Mouse (Mus musculus): ENCODE data around the gene Golga1.

Gene Golga1

DNA sequence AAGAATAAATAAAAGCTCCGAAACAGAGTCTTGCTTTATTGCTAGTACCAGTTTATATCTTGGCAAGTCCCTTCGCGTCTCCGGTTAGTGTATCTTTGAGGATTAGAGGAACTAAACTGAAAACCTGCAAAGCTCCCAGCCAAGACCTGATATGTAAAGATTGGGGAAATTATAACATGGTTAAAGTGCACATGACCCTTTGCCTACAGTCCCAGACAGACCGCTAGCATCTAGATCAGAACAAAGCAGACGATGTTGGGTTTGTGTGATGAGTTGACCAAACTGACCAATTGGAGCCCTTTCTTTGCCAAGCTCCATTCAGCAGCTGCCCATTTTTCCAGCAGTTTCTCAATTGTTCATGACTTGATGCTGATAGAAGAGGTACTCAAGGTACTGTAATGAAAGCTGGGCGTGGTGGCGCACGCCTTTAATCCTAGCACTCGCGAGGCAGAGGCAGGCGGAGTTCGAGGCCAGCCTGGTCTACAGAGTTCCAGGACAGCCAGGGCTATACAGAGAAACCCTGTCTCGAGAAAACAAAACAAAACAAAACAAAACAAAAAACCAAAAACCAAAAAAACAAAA, 59.1 kb downstream of the Golga1 start:
- DNase-seq, result no peak

DNA sequence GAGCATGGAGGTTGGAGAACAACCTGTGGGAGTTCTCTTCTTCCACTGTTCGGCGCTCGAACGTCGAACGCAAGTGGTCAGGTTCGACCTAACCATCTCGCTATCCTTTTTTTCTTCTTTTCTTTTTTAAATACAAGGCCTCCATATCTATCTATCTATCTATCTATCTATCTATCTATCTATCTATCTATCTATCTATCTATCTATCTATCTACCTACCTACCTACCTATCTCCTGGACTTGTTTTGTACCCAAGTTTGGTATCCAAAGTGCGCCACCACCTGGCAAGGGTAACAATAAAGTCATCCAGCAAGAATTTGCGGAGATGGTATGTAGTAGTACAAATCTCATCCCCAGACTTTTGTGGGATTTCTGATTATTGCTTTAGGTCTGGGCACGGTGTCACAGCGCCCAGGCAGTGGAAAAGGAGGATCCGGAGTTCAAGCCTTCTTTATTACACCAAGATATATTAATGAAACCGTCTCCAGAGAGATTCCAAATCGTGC, 59.7 kb downstream of the Golga1 start, which contains the start of gene Rpl35:
TSS of gene Rpl35 (minus strand) at position 51 of the 506 bp plus-strand sequence.
- DNase-seq, result peak; percentile 62 to 83

DNA sequence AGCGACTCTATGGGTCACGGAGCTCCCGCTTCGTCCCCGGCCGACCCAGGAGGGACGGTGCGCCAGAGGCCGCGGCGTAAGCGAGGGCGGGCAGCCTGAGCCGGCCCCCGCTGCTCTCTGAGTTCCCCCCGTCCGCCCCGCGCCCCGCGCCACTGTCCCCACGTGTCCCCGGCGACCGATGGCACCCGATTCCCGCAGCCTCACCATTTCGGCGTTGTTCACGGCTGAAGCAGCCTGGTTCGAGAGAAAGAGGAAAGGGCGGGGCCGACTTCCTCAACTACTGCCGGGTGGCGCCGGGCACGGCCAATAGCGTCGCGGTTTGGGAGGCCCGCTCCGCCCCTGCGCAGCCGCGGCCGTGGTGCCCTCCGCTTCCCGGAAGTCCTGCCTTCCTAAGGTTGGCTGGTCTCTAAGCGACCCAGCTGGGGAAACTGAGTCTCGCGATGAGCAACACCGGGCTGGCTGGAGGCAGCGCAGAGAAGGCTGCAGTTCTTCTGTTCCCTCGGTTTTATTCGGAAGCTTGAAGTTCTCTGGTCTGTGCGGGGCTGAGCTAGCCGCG, 60.4 kb downstream of the Golga1 start, which contains the start of gene Arpc5l:
TSS of gene Arpc5l (plus strand) at position 469 of the 556 bp plus-strand sequence.
- DNase-seq, result peak; percentile 95 to 96

DNA sequence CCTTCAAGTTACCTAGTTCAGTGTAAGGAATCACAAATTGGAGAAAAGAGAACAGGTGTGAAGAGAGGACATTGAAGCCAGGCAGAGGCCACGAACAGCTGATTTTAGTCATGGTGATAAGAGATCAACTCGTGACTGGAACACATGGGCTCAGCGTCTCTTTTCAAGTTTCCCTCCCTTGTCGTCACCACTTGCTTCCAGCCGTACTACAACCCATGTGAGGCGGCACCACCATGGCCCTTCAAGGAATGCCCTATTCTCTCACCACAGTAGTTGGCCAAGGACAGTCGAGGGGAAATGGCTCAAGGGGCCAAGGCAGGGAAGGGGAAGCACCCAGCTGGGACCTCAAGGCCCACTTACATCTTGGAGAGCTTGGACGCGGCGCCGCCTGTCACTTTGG, 61.0 kb downstream of the Golga1 start:
- peak in 1 of 2 experiments; percentile 25 for DNase-seq

DNA sequence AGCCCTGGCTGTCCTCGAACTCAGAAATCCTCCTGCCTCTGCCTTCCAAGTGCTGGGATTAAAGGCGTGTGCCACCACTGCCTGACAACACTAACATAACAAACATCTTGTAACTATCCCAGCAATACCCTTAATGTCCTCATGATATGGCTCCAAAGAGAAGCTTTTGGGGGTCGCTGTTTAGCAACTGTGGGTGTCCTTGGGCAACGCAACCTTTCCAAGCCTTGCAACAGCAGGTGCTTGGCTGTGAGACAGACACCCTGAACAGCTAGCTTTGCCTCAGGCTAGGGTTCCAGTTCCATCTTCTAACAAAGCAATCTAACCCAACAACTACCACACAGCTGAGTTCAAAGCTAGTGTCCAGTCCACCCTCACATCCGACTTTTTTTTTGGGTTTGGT, 61.8 kb downstream of the Golga1 start:
- no peak for DNase-seq

DNA sequence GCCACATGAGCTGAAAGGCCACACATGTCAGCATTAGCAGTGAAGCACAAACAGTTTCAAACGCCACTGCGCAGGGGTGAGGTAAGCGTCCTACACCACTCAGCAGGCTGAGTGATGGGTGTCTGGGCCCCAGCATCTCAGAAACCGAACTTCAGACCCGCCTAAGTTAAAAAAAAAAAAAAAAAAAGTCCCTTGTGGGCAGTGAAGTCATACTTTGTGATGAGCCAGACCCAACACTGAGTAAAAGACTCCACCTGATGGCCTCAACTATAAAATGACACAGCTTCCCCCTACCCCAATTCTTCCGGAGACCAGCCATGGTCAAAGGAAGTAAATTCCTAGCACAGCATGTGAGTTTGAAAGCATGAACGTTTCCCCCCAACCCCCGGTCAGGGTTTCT, 62.2 kb downstream of the Golga1 start:
- DNase-seq, result no peak

DNA sequence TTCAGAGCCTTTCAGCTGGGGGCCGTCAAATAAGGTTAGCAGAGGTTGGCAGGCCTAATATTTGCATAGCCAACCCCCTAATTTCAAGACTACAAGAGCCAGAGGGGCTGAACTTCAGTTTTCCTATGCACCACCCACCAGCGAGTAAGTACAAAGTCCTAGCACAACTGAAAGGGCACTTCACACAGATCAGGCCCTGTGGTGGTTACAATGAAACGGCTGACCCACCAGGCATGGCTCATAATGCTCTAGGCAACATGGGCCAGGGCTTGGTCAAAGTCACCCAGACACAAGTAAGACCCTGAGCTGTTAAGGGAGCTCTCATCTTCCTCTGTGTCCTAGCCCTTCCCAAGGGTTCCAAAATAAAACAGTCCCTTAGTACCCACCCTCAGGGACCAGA, 63.5 kb downstream of the Golga1 start:
- DNase-seq, result peak; percentile 46 to 50

DNA sequence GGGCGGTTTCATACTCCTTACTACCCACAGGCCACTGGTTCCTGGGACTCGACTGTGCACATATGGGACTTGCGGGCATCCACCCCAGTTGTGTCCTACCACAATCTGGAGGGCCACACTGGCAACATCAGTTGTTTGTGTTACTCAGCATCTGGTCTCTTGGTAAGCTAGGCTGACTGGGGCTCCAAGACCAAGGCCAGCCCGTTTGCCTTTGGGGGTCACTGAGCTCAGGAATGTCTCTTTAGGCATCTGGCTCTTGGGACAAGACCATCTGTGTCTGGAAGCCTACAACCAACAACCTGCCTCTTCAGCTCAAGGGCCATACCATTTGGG, 64.8 kb downstream of the Golga1 start:
- no peak for DNase-seq

DNA sequence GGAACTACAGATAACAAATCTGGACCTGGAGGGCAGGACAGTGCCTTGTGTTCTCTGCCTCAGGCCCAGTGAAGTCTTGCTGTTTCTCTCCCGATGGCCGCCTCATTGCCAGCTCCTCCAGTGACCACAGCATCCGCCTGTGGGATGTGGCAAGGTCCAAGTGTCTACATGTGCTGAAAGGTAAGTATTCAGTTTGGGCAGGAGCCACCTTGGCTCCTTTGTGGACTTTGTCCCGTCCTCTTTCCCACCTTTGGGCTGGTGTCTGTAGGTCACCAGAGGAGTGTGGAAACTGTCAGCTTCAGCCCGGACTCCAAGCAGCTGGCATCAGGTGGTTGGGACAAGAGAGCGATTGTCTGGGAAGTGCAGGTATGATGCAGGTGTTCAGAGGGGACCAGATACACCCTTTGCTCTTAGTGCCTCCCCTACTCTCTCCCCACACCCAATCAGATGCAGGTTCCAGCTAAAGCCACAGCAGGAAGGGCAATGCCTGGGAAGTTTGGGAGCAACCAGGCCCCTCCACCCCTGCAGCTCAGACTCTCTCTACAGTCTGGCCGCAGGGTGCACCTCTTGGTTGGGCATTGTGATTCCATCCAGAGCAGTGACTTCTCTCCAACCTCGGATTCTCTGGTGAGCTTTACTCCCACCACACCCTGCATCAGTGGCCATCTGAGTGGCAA, 65.3 kb downstream of the Golga1 start:
- DNase-seq, result peak; percentile 57

DNA sequence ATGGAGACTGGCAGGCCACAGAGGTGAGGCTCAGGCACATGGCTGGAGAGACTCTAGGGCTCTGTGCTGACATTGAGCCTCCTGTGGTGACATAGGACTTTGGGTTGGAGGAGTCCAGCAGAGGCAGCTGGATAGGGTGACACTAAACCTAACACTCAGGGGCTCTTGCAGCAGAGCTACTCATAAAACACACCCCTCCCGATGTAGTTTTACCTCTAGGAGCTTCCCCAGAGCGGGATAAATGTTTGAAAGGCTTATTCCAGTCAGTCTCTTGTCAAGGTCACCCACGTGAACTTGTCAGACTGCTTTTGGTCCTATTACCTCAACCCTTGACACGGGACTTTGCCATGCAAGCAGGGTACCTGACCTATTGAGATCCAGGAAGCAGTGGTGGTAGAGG, 66.0 kb downstream of the Golga1 start:
- no peak for DNase-seq

DNA sequence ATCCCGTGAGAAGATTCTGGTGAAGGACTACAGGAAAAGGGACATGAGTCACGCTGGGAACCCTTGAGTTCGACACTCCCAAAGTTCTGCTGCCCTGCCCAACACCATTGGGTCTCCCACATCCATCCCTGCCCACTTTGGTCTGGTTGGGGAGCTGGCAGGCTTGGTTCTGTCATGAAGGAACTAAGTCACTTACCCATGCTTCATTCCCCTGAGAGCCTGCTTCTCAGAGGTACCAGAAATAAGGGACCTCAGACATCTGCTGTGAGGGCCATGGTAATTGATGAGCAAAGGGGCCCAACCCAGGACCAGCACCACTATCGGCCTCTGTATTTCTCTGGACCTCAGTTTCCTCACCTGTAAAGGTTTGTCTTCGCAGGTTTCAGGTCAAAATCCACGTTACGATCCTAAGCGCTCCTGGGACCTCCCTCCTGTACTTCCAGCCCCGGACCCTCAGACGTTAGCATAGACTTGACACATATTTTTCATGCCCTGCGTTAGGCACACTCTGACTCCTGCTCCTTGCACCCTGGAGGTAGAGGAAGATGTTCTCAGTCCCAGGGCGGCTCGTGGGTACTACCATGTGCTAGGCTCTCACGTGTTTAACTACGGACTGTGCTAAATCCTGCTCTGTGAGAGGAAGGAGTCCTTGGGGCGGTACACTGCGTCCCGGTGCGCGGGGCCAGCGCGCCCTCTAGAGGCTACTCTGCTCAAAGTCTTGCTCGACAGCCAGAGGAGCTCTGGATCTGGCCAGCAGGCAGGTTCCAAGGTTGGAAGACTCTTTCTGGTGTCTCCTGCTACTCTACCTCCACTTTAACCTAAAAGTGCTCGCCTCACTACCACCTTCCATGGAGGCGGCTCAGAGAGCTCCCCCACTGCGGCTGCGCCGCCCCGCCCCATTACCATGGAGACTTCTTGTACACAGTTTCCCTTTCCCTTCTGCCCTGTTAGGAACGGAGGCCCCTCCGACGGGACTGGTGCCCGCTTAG, 67.7 kb downstream of the Golga1 start, which contains the start of gene Wdr38:
TSS of gene Wdr38 (plus strand) at position 91 of the 989 bp plus-strand sequence.
- DNase-seq, result peak; percentile 89 to 93

DNA sequence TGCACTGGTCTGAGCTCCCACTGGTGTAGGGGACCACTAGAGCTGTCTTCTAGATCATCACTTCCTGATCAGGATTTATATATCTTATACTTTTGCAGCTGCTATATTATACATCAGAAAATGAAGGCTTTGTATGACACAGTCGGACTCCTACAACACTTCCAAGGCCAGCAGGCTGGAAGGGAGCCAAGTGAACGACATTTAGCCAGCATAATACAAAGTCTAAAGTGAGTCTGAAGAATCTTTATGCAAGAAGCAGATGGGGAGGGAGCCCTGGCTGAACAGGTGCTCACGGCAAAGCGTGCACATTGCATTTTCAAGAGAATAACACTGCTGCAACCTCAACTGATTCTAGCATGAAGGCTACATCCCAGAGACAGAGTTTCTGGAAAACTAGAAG, 72.9 kb downstream of the Golga1 start:
- DNase-seq, result peak; percentile 51 to 57

DNA sequence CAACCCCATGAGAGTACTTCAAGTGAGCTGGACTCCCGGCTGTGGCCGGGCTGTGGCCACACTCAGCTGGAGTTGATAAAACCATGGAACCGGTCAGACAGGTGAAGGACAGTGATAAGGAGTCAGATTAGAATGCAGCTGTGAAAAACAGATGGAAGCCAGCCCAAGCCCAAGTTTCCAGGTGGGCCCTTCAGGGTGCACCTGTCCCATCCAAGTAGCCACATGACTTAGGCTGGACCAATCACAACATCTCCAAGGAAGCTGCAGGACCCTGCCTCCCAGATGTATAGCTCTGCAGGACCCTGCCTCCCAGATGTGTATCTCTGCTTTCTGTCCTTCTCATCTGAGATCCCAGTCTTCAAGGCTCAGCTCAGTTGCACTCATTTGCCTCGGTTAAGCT, 73.3 kb downstream of the Golga1 start:
- DNase-seq, result no peak

DNA sequence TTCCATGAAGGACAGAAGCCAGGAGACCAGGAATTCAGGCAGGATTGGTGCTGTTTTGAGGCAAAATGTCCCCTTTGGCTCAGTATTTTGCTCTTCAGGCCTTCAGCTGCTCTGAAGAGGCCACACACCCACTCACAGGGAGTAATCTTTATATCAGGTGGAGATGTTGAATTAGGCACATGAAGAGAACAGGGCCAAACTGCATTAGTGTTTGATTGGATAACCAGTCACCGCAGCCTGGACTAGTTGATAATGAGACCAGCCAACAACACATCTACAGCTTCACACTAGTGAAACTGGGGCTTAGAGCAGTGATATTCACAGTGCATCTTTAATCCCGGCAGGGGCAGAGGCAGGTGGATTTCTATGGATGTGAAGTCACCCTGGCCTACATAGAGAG, 76.4 kb downstream of the Golga1 start:
- no peak for DNase-seq

DNA sequence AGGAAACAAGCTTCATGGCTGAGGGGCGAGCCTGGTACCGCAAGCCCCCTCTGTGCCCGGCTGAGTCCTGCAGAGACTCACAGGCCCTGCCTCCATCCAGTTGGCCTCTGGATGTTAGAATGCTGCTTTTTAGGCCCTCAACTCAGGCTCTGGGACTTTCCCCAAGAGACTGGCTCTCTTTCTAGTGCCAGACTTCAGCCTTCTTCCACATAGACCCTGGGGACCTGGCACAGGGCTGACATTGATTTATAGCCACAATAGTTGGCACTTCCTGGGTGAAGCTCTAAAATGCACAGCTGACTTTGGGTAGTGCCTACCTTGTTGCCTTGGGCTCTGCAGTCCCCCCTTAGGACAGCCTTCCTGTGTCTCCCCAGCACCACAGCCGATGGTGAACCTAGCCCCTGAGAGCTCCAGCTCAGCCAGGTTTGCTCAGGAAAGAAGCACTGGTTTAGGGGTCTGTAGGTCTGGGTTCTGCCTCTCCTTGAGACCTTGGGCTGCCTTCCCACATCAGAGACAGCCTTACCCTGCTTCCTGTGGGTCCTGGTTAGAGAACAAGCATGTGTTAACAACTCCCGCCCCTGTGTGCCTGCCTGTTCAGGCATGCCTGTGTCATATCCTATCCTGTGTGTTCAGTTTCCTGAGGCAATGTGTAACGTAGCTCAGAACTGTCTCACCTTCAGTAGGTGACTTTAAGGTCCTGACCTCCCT, 77.4 kb downstream of the Golga1 start:
- no peak for DNase-seq

DNA sequence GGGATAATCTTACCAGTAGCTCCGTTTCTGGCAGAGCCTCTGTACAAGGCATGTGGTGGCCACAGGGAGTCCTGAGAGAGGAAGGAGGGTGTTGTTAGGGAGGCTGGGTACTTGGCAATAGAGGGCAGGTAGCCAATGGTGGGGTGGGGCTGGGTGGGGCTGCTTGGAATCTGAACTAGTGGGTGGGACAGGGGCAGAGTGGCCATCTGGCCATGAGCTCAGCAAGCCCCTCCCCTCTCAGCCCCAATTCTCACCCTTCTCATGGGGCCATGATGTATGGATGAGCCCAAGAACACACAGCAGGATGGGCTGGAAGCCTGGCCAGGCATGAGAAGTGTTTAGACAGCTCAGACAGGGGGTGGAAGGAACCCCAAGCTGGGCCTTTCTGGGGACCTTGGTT, 78.0 kb downstream of the Golga1 start:
- DNase-seq, result no peak

DNA sequence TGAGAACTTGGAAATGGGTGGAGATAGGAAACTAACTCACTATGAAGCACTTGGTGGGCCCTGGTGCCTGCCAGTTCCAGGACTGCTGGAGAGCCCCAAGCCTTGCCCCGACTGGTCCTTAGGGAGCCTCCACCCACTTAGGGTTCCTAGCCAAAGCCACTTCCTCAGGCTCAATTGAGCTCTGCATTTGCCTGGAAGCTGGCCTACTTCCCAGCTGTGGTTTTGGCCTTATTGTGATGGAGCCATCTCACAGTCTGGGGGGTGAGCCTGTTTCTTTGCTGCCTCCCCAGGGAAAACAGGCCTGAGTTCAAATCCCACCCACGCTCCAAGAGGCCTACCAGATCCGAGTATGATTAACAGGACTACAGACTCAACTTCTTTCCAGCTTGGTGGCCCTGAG, 78.8 kb downstream of the Golga1 start:
- peak; percentile 30 to 62 for DNase-seq

DNA sequence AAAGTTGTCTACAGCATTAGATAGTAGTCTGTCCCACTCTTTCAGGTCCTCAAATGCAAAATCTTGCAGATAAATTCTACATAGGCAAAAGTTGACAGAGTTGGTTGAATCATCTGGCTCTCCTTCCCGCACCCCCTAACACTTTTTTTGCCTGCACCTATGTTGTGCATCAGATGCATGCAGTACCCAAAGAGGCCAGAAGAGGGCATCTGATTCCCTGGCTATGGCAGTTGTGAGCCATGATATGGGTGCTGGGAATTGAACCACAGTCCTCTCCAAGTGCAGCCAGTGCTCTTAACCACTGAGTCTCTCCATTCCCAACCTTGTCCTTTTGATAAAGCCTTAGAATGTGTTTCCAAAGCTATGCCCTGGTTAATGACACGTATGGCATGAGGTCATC, 81.9 kb downstream of the Golga1 start:
- no peak for DNase-seq

DNA sequence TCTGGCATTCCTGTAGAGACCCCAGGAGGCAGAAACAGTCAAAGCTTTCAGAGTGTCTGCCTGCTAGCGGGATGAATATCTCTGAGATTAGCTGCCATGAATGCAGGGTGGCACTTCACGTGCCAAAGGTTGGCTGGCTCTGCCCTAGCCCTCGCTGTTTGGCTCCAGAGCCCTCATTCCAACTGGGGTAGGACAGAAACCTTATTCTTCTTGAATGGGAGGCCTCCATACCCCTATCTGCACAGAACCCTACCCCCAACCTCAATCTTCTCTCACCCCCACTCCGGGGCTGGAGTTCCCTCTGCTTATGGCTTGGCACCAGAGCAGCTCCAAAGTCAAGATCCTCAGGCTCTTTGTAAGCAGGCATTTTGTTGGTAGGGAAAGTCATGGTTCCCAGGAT, 87.5 kb downstream of the Golga1 start:
- DNase-seq, result no peak

DNA sequence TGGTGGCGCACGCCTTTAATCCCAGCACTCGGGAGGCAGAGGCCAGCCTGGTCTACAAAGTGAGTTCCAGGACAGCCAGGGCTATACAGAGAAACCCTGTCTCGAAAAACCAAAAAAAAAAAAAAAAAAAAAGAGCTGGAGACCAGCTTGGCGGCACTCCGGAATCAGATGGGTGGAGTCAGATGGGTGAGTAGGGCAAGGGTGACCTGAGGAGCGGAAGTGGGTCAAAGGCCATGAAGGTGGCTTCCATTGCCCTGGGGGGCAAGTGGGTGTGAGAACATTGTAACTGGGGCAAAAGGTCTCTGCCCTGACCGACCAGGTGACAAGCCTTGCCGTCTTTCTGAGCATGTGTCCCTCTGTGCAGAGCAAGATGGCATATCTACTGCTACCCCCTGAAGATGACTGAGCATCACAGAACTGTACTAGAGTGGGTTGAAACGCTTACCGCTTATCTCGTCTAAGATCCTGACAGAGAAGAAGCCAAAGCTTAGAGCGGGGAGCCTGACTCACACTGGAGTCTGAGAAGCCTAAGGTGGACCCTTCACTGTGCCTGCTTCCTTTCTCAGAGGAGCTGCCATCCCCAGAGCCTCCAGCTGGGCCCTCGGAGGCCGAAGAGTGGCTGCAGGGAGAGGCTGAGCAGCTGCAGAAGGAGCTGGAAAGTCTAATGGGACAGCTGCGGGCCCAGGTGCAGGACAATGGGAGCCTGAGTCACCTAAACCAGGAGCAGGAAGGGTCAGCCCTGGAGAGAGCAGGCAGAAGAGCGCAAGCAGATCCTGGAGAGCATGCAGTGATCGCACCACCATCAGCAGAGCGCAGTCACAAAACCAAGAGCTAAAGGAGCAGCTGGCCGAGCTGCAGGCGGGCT, 89.2 kb downstream of the Golga1 start:
- no peak for DNase-seq

DNA sequence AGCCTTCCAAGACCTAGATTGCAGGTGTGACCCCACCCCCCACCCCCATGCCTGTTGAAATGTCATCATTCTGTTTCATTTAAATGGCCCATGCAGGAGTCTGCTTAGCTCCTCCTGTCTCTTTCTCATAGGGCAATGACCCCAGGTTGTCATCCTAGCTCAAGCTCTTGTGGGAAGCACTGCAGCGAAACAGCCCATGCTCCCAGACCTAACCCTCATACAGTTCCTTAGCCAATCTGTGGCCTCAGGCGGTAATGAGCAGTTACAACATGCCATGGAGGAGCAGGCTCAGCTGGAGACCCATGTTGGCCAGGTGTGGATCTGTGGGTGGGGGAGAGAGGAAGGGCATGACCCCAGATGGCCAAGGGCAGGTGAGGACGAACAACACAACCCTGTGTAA, 90.2 kb downstream of the Golga1 start:
- DNase-seq, result no peak
